Mouse (Mus musculus) megakaryocyte, embryonic 14.5 days (primary cell): ENCODE results near the gene Sun2.

Experiments
- FLI1 ChIP-seq: IDR thresholded peaks from 2 replicates; pipeline ENCODE4 v1.6.1; 2012; ENCODE audit warnings: low read length, inconsistent platforms, mixed read lengths
- GATA1 ChIP-seq: IDR thresholded peaks from 3 replicates; pipeline ENCODE4 v1.6.1; 2012; ENCODE audit warnings: mixed read lengths, low read length, inconsistent platforms, borderline replicate concordance

DNA sequence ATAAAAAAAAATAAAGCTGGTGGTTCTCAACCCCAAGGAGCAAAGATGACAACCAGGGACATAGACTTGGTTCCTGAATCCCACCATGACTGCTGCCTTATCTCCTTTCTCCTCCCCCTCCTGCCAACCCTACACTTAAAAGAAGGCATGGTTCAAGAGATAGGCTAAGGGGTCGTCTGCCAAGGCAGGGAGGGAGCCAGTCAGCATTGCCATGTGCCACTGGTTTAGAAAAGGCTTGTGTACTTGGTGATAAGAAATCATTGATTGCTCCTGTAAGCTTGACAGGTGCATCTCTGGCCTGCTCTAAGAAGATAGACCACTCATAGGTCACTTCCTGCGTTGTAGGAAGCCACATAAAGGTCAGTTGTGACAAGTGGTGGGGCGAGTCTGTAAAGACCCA is 46.8 kb downstream of the Sun2 start:
- TF ChIP-seq GATA1 (no peak), FLI1 (no peak)
